Mouse (Mus musculus) myocyte (in vitro differentiated cells): ENCODE measurements around the gene Hsd17b14.

Experiments used
- MAX ChIP-seq: IDR thresholded peaks from one replicate; pipeline ENCODE4 v1.6.1; 2011; ENCODE audit warnings: low read depth, mild to moderate bottlenecking, control low read depth
- MYOD1 ChIP-seq, 3 experiments: IDR thresholded peaks; one replicate each; pipeline ENCODE4 v1.6.1; 2011; ENCODE audit warnings: control low read depth in 2 of 3, low read depth in 2 of 3, mild to moderate bottlenecking in 2 of 3, moderate library complexity in 1 of 3; ENCODE audit not compliant: insufficient read length in 2 of 3, control insufficient read depth in 1 of 3
- POLR2A ChIP-seq: IDR thresholded peaks from one replicate; pipeline ENCODE4 v1.6.1; 2011; ENCODE audit warnings: low read depth, mild to moderate bottlenecking, control low read depth, moderate library complexity; ENCODE audit not compliant: insufficient read length
- POLR2AphosphoS2 ChIP-seq: IDR thresholded peaks from one replicate; pipeline ENCODE4 v1.6.1; 2011; ENCODE audit warnings: low read depth, control low read depth; ENCODE audit not compliant: insufficient read length
- TCF12 ChIP-seq: IDR thresholded peaks from one replicate; pipeline ENCODE4 v1.6.1; 2011; ENCODE audit warnings: mild to moderate bottlenecking, control low read depth; ENCODE audit not compliant: poor library complexity, insufficient read depth, severe bottlenecking

DNA sequence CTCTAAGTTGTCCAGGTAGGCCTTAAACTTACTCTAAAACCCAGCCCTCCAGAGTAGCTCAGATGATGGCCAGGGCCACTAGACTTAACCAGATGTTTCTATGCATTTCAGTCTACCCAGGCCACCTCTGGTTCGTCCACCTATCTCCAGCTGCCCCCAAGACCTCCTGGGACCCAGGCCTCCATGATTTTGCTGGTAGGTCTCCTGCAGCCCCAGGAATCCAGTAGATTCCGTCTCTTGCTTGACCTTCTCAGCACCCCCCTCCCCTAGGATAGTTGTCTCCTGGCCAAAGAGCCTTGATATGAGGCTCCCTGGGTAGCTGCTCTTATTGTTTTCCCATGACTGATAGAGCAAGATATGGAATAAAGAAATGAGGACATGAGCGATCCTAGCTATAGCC is 15.6 kb upstream of the Hsd17b14 start:
- TF ChIP-seq POLR2A (no peak), MAX (no peak), MYOD1 (IDR thresholded peaks at IDR 0.05; ENCODE audit: control insufficient read depth in 1 of 3, insufficient read length in 2 of 3, low read depth in 2 of 3) (no peak), POLR2AphosphoS2 (no peak), TCF12 (no peak)
